29 mouse cellular contexts compared by ENCODE assay signal in the genomic region with DNA sequence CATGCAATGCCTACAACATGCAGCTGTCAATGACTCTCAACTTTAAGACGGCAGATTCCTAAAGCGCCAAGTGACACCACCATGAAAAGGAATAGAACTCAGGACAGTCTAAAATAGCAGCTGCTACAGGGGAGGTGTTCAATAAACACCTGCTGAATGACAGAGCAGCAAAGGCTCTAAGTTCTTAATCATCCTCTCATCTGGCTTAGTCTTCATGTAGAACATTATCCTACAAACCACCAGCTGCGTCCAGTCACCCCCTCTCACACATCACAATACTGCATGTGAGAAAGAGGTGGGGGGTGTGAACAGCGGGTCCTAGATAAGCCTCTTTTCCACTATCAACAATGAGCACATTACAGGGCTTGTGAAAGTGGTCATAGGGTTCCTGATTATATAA. TPM values are rescaled to one million over a fixed set of nuclear protein-coding genes. Genes with fewer than 3 reads are reported as not detected.
A peak's percentile ranks its signal among the peaks of the same experiment; 100 is the strongest.
DNase-seq lines count a peak whose midpoint lies in the region; ATAC-seq and TF ChIP-seq lines count a peak whose summit lies in the region.
"Had no signal": no experiment of that assay in that cellular context is flagged by ENCODE, and none has a peak within 500 bp of the region (broad histone marks: within the 10 kb centered on the region; RNA-seq: fewer than 3 reads in every experiment).

No protein-coding gene starts in this region.

- no peak overlapping the region for H3K9ac ChIP-seq in stomach, embryonic 15.5 days
- H3K9ac ChIP-seq in stomach, postnatal 0 days (ENCODE audit: low read length): no peak overlapping the region
- H3K9ac ChIP-seq in limb, embryonic 14.5 days (ENCODE audit: low read depth, low read length, severe bottlenecking): no peak overlapping the region
- H3K9ac ChIP-seq in liver, embryonic 16.5 days (ENCODE audit: low read depth, low read length): no peak overlapping the region
- H3K9ac ChIP-seq: embryonic facial prominence, embryonic 12.5 days; hindbrain, embryonic 15.5 days; kidney, embryonic 15.5 days; midbrain, embryonic 15.5 days; neural tube, embryonic 15.5 days had no signal

- no peak overlapping the region for H3K4me3 ChIP-seq in stomach, embryonic 15.5 days (replicated peaks)
- H3K4me3 ChIP-seq in stomach, postnatal 0 days (ENCODE audit: low read depth, low read length): no peak overlapping the region
- H3K4me3 ChIP-seq in limb, embryonic 14.5 days (replicated peaks; ENCODE audit: low read length): no peak overlapping the region
- H3K4me3 ChIP-seq in liver, embryonic 16.5 days (ENCODE audit: low read depth, low read length): no peak overlapping the region
- H3K4me3 ChIP-seq: embryonic facial prominence, embryonic 12.5 days; hindbrain, embryonic 15.5 days; kidney, embryonic 15.5 days; megakaryocyte, embryonic 14.5 days; midbrain, embryonic 15.5 days; neural tube, embryonic 15.5 days had no signal

- no peak for TF ChIP-seq POLR2A in limb, embryonic 14.5 days (IDR thresholded peaks at IDR 0.05; ENCODE audit: borderline replicate concordance, extremely low read depth, insufficient read depth, insufficient read length)

- TF ChIP-seq EP300 in stomach, postnatal 0 days (optimal IDR thresholded peaks at IDR 0.05): no peak

- H3K9me3 ChIP-seq in stomach, embryonic 15.5 days: no peaks in the 10 kb centered on the region
- H3K9me3 ChIP-seq in stomach, postnatal 0 days (ENCODE audit: control insufficient read depth, low read length): no peaks in the 10 kb centered on the region
- H3K9me3 ChIP-seq in limb, embryonic 14.5 days (ENCODE audit: control insufficient read depth, low read length): no peaks in the 10 kb centered on the region
- H3K9me3 ChIP-seq in liver, embryonic 16.5 days (replicated peaks; ENCODE audit: control insufficient read depth, low read length): no peaks in the 10 kb centered on the region
- H3K9me3 ChIP-seq: embryonic facial prominence, embryonic 12.5 days; hindbrain, embryonic 15.5 days; kidney, embryonic 15.5 days; megakaryocyte, embryonic 14.5 days; midbrain, embryonic 15.5 days; neural tube, embryonic 15.5 days had no signal

- WGBS in stomach, embryonic 15.5 days: 89% methylated on average over 4 of the region's 4 CpGs
- WGBS in stomach, postnatal 0 days: 89% methylated on average over 4 of the region's 4 CpGs
- WGBS in limb, embryonic 14.5 days: 95% methylated on average over 4 of the region's 4 CpGs
- 40% methylated on average over 4 of the region's 4 CpGs for WGBS in liver, embryonic 16.5 days (ENCODE audit: insufficient replicate concordance)

- H3K36me3 ChIP-seq in stomach, embryonic 15.5 days: peaks cover 46% of the 10 kb centered on the region
- peaks cover 24% of the 10 kb centered on the region for H3K36me3 ChIP-seq in stomach, postnatal 0 days (ENCODE audit: control insufficient read depth, insufficient read depth, low read length)
- peaks cover 73% of the 10 kb centered on the region for H3K36me3 ChIP-seq in limb, embryonic 14.5 days (ENCODE audit: control insufficient read depth, insufficient read depth, low read length)
- peaks cover 42% of the 10 kb centered on the region for H3K36me3 ChIP-seq in liver, embryonic 16.5 days (ENCODE audit: control insufficient read depth, insufficient read depth)

- no peak for DNase-seq in stomach, postnatal 0 days (ENCODE audit: low spot score)
- DNase-seq in limb, embryonic 14.5 days (ENCODE audit: low spot score): no peak
- no peak for DNase-seq in adrenal gland, postnatal 4 days (ENCODE audit: low spot score in 2 of 2)
- DNase-seq in layer of hippocampus, adult 18-20 months (ENCODE audit: low spot score in 2 of 2): no peak
- DNase-seq in kidney, adult 11 months: no peak
- DNase-seq: lung, adult 18-20 months; lung, postnatal 14 days; right cerebral cortex, postnatal 14 days; thymus, adult 2 months had no signal

- H3K4me1 ChIP-seq in stomach, embryonic 15.5 days: peaks cover 18% of the 10 kb centered on the region; the same call in 1 of the 2 replicates
- H3K4me1 ChIP-seq in stomach, postnatal 0 days (replicated peaks; ENCODE audit: control insufficient read depth, insufficient read depth): peaks cover 2% of the 10 kb centered on the region; the same call in 1 of the 2 replicates
- H3K4me1 ChIP-seq in limb, embryonic 14.5 days (ENCODE audit: control insufficient read depth, insufficient read depth, low read length): peaks cover 5% of the 10 kb centered on the region; the same call in 1 of the 2 replicates
- H3K4me1 ChIP-seq in liver, embryonic 16.5 days (ENCODE audit: control insufficient read depth, low read depth, low read length): peaks cover 62% of the 10 kb centered on the region

- H3K4me2 ChIP-seq in stomach, embryonic 15.5 days: no peak overlapping the region
- no peak overlapping the region for H3K4me2 ChIP-seq in stomach, postnatal 0 days (replicated peaks; ENCODE audit: low read depth)
- no peak overlapping the region for H3K4me2 ChIP-seq in limb, embryonic 14.5 days (replicated peaks; ENCODE audit: low read depth, low read length, severe bottlenecking)
- peak overlapping the region; percentile 27 for H3K4me2 ChIP-seq in liver, embryonic 16.5 days (ENCODE audit: low read depth, low read length)
- H3K4me2 ChIP-seq: embryonic facial prominence, embryonic 12.5 days; hindbrain, embryonic 15.5 days; kidney, embryonic 15.5 days; midbrain, embryonic 15.5 days; neural tube, embryonic 15.5 days had no signal

- H3K27ac ChIP-seq in stomach, embryonic 15.5 days: no peak overlapping the region
- H3K27ac ChIP-seq in stomach, postnatal 0 days (replicated peaks): no peak overlapping the region
- H3K27ac ChIP-seq in limb, embryonic 14.5 days (replicated peaks; ENCODE audit: low read depth, low read length): no peak overlapping the region
- peak overlapping the region; percentile 79 for H3K27ac ChIP-seq in liver, embryonic 16.5 days (ENCODE audit: low read length)
- H3K27ac ChIP-seq: embryonic facial prominence, embryonic 12.5 days; hindbrain, embryonic 15.5 days; kidney, embryonic 15.5 days; midbrain, embryonic 15.5 days; neural tube, embryonic 15.5 days had no signal

- peak; percentile 56; the same call in 1 of the 2 replicates for ATAC-seq in stomach, embryonic 15.5 days (ENCODE audit: insufficient read depth, low FRiP score, low read depth)
- ATAC-seq in stomach, postnatal 0 days (ENCODE audit: low FRiP score, low TSS enrichment): no peak
- ATAC-seq in limb, embryonic 14.5 days (ENCODE audit: low FRiP score, low read depth): peak; percentile 71
- ATAC-seq in liver, embryonic 16.5 days (ENCODE audit: low read depth): peak; percentile 89
- ATAC-seq: forebrain, embryonic 16.5 days; intestine, embryonic 16.5 days; midbrain, embryonic 15.5 days; Patski had no signal

- no peaks in the 10 kb centered on the region for H3K27me3 ChIP-seq in stomach, embryonic 15.5 days (replicated peaks)
- no peaks in the 10 kb centered on the region for H3K27me3 ChIP-seq in stomach, postnatal 0 days (ENCODE audit: control insufficient read depth, insufficient read depth, low read length)
- H3K27me3 ChIP-seq in limb, embryonic 14.5 days (ENCODE audit: control insufficient read depth, insufficient read depth, low read length): no peaks in the 10 kb centered on the region
- no peaks in the 10 kb centered on the region for H3K27me3 ChIP-seq in liver, embryonic 16.5 days (ENCODE audit: control insufficient read depth, insufficient read depth, low read depth, low read length)
- H3K27me3 ChIP-seq: embryonic facial prominence, embryonic 12.5 days; hindbrain, embryonic 15.5 days; kidney, embryonic 15.5 days; megakaryocyte, embryonic 14.5 days; midbrain, embryonic 15.5 days; neural tube, embryonic 15.5 days; Patski had no signal

- TF ChIP-seq CTCF in stomach, postnatal 0 days (IDR thresholded peaks at IDR 0.05; ENCODE audit: low read depth): no peak

RNA-seq across cellular contexts. Expression of gene Spty2d1, which starts 11.2 kb away (rescaled TPM):
- 19.3 and 19.7 TPM in 2 replicates for polyA plus RNA-seq in stomach, embryonic 15.5 days (2015; fragmentation: Nextera tagmentation; extraction: Ambion mirVana)
- polyA plus RNA-seq in stomach, postnatal 0 days (2015; fragmentation: Nextera tagmentation; extraction: Ambion mirVana): 11.0 and 11.8 TPM in 2 replicates
- polyA plus RNA-seq in limb, embryonic 14.5 days (2012; rRNA removed): 12.5 and 12.8 TPM in 2 replicates
- 19.6 and 20.6 TPM in 2 replicates for polyA plus RNA-seq in limb, embryonic 14.5 days (2014; fragmentation: Nextera tagmentation; extraction: Ambion mirVana)
- 12.1 and 12.6 TPM in 2 replicates for polyA plus RNA-seq in liver, embryonic 16.5 days (2015; fragmentation: Nextera tagmentation; extraction: Ambion mirVana)
- 10 to 100 TPM; 16.6 to 18.2 TPM for total RNA-seq in adrenal gland, postnatal 4 days (2021)
- total RNA-seq in layer of hippocampus, adult 18-20 months (2021): 10 to 100 TPM; 18.7 to 20.4 TPM

RNA-seq across cellular contexts. Expression of gene Gm9999, which starts 13.6 kb away (rescaled TPM):
- not detected in 2 replicates for polyA plus RNA-seq in stomach, embryonic 15.5 days (2015; fragmentation: Nextera tagmentation; extraction: Ambion mirVana)
- polyA plus RNA-seq in stomach, postnatal 0 days (2015; fragmentation: Nextera tagmentation; extraction: Ambion mirVana): not detected in 2 replicates
- polyA plus RNA-seq in limb, embryonic 14.5 days (2012; rRNA removed): not detected in 2 replicates
- polyA plus RNA-seq in limb, embryonic 14.5 days (2014; fragmentation: Nextera tagmentation; extraction: Ambion mirVana): not detected in 2 replicates
- not detected in 2 replicates for polyA plus RNA-seq in liver, embryonic 16.5 days (2015; fragmentation: Nextera tagmentation; extraction: Ambion mirVana)
- not detected for total RNA-seq in adrenal gland, postnatal 4 days (2021)
- total RNA-seq in layer of hippocampus, adult 18-20 months (2021): not detected
- total RNA-seq: adrenal gland, postnatal 14 days; gastrocnemius, postnatal 4 days; heart, postnatal 10 days; layer of hippocampus, postnatal 14 days; left cerebral cortex, postnatal 14 days had no signal
- polyA plus RNA-seq: cortical plate, adult 2 months; embryonic facial prominence, embryonic 12.5 days; forebrain, embryonic 16.5 days; hindbrain, embryonic 15.5 days; intestine, embryonic 16.5 days; kidney, embryonic 15.5 days; large intestine, adult 2 months; midbrain, embryonic 15.5 days; neural tube, embryonic 15.5 days; Patski; spleen, adult 2 months; stomach, embryonic 14.5 days had no signal

RNA-seq across cellular contexts. Expression of gene Uevld, which starts 38.7 kb away (rescaled TPM):
- 10.0 and 10.9 TPM in 2 replicates for polyA plus RNA-seq in stomach, embryonic 15.5 days (2015; fragmentation: Nextera tagmentation; extraction: Ambion mirVana)
- polyA plus RNA-seq in stomach, postnatal 0 days (2015; fragmentation: Nextera tagmentation; extraction: Ambion mirVana): 6.0 and 6.5 TPM in 2 replicates
- polyA plus RNA-seq in limb, embryonic 14.5 days (2012; rRNA removed): 9.4 and 10.2 TPM in 2 replicates
- polyA plus RNA-seq in limb, embryonic 14.5 days (2014; fragmentation: Nextera tagmentation; extraction: Ambion mirVana): 10.0 and 12.5 TPM in 2 replicates
- 5.8 and 6.8 TPM in 2 replicates for polyA plus RNA-seq in liver, embryonic 16.5 days (2015; fragmentation: Nextera tagmentation; extraction: Ambion mirVana)
- total RNA-seq in adrenal gland, postnatal 4 days (2021): 10 to 100 TPM; 22.9 to 23.6 TPM
- 10 to 100 TPM; 14.3 to 16.4 TPM for total RNA-seq in layer of hippocampus, adult 18-20 months (2021)

RNA-seq across cellular contexts. Expression of gene Tmem86a, which starts 53.4 kb away (rescaled TPM):
- 29.8 and 33.5 TPM in 2 replicates for polyA plus RNA-seq in stomach, embryonic 15.5 days (2015; fragmentation: Nextera tagmentation; extraction: Ambion mirVana)
- polyA plus RNA-seq in stomach, postnatal 0 days (2015; fragmentation: Nextera tagmentation; extraction: Ambion mirVana): 21.1 and 22.7 TPM in 2 replicates
- polyA plus RNA-seq in limb, embryonic 14.5 days (2012; rRNA removed): 20.6 and 30.0 TPM in 2 replicates
- 21.0 and 24.1 TPM in 2 replicates for polyA plus RNA-seq in limb, embryonic 14.5 days (2014; fragmentation: Nextera tagmentation; extraction: Ambion mirVana)
- 25.3 and 25.6 TPM in 2 replicates for polyA plus RNA-seq in liver, embryonic 16.5 days (2015; fragmentation: Nextera tagmentation; extraction: Ambion mirVana)
- total RNA-seq in adrenal gland, postnatal 4 days (2021): 10 to 100 TPM; 35.2 to 42.8 TPM
- 10 to 100 TPM in 1 of 2 experiments, 1 to 10 TPM in 1; 9.4 to 11.7 TPM for total RNA-seq in layer of hippocampus, adult 18-20 months (2021)
